Mouse (Mus musculus): Measurements from ENCODE around the gene Xrcc3.

Gene Xrcc3

GRCm38 (mm10) chr12:111814769-111815762, 1.4 kb upstream of the Xrcc3 start:
- peak; percentile 40 for DNase-seq (ENCODE audit: low spot score)

GRCm38 (mm10) chr12:111813111-111813765, 435 bp downstream of the Xrcc3 start:
- peak; percentile 23 for DNase-seq (ENCODE audit: low spot score)

GRCm38 (mm10) chr12:111812611-111813010, 1.1 kb downstream of the Xrcc3 start:
- DNase-seq (ENCODE audit: low spot score) = no peak

GRCm38 (mm10) chr12:111812075-111812474, 1.6 kb downstream of the Xrcc3 start:
- no peak for DNase-seq (ENCODE audit: low spot score)

- peak; percentile 79 for DNase-seq (ENCODE audit: low spot score)
These were observed 3.9 kb downstream of the Xrcc3 start for GRCm38 (mm10) chr12:111809762-111810161.

GRCm38 (mm10) chr12:111808775-111809174, 4.9 kb downstream of the Xrcc3 start:
- DNase-seq (ENCODE audit: low spot score) = no peak

- no peak for DNase-seq (ENCODE audit: low spot score)
These were observed 10.1 kb downstream of the Xrcc3 start for GRCm38 (mm10) chr12:111803538-111803937.

- no peak for DNase-seq (ENCODE audit: low spot score)
These were observed 13.1 kb downstream of the Xrcc3 start for GRCm38 (mm10) chr12:111800459-111801183.

- no peak for DNase-seq (ENCODE audit: low spot score)
These were observed 15.2 kb downstream of the Xrcc3 start for GRCm38 (mm10) chr12:111798493-111798892.

- DNase-seq (ENCODE audit: low spot score) = no peak
These were observed 16.4 kb downstream of the Xrcc3 start for GRCm38 (mm10) chr12:111797251-111797650.

GRCm38 (mm10) chr12:111795180-111795895, 18.3 kb downstream of the Xrcc3 start:
- DNase-seq (ENCODE audit: low spot score) = no peak

- DNase-seq (ENCODE audit: low spot score) = no peak
These were observed 19.0 kb downstream of the Xrcc3 start for GRCm38 (mm10) chr12:111794526-111795179.

GRCm38 (mm10) chr12:111794102-111794501, 19.6 kb downstream of the Xrcc3 start:
- no peak for DNase-seq (ENCODE audit: low spot score)

- no peak for DNase-seq (ENCODE audit: low spot score)
These were observed 22.1 kb downstream of the Xrcc3 start for GRCm38 (mm10) chr12:111791474-111792104.

GRCm38 (mm10) chr12:111790631-111791030, 23.0 kb downstream of the Xrcc3 start:
- DNase-seq (ENCODE audit: low spot score) = no peak

GRCm38 (mm10) chr12:111790090-111790489, 23.6 kb downstream of the Xrcc3 start:
- DNase-seq (ENCODE audit: low spot score) = no peak

- no peak for DNase-seq (ENCODE audit: low spot score)
These were observed 26.7 kb downstream of the Xrcc3 start for GRCm38 (mm10) chr12:111787015-111787414.

GRCm38 (mm10) chr12:111785174-111785573, 28.5 kb downstream of the Xrcc3 start:
- DNase-seq (ENCODE audit: low spot score) = no peak

GRCm38 (mm10) chr12:111779544-111779943, 34.1 kb downstream of the Xrcc3 start:
- no peak for DNase-seq (ENCODE audit: low spot score)

- no peak for DNase-seq (ENCODE audit: low spot score)
These were observed 35.8 kb downstream of the Xrcc3 start for GRCm38 (mm10) chr12:111777919-111778318.

- no peak for DNase-seq (ENCODE audit: low spot score)
These were observed 38.8 kb downstream of the Xrcc3 start for GRCm38 (mm10) chr12:111774845-111775244.
